Mouse (Mus musculus) heart, adult 2 months (tissue): ENCODE measurements at regions not wholly inside any gene's neighbourhood (a gene's known extent, or its start where the extent isn't known, plus 50 kb on each side); places are given as distances from the start of the nearest gene placed in this dataset.

Experiments used
- CTCF ChIP-seq: fragments of 200-600 bp; IDR thresholded peaks from 2 replicates; pipeline ENCODE4 v1.8.1; 2022; ENCODE audit warnings: antibody characterized with exemption, mild to moderate bottlenecking, moderate library complexity
- EP300 ChIP-seq: fragments of 200-500 bp; IDR thresholded peaks from 2 replicates; pipeline ENCODE4 v1.6.1; 2011; ENCODE audit warnings: low read depth, low read length, control low read depth; ENCODE audit not compliant: insufficient read depth
- POLR2A ChIP-seq: fragments of 200-500 bp; IDR thresholded peaks from 2 replicates; pipeline ENCODE4 v1.6.1; 2011; ENCODE audit warnings: mild to moderate bottlenecking, low read depth, low read length, control low read depth; ENCODE audit not compliant: insufficient read depth

DNA sequence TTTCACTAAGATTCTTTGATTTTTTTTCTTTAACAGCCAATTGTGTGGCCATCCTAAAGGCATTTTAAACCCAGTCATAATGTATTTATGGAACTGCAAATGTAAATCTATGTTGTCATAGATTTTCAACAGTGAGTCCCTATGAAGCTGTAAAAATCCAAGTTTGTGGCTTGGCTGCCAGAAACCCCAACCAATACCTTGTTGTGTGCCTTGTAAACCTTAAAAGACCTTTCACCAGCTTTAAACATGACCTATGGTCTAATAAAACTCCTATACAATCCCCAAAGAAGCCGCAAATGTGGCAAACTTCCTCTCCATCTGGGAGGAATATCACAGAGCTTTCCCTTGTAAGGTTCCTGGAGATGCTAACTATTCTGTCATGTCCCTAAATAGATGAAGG lies 125.4 kb upstream of the Igf1 start:
- TF ChIP-seq CTCF: no peak
- TF ChIP-seq POLR2A: no peak
- TF ChIP-seq EP300: no peak
